Mouse (Mus musculus) embryonic fibroblast, embryonic 13.5 days (primary cell): Measurements from ENCODE around the gene Pid1.

ENCODE experiments used
- CTCF ChIP-seq: IDR thresholded peaks from 2 replicates; pipeline ENCODE4 v1.5.1; 2011; ENCODE audit warnings: mild to moderate bottlenecking, control low read depth, low read length, moderate library complexity, borderline replicate concordance; ENCODE audit not compliant: insufficient read depth
- POLR2A ChIP-seq: IDR thresholded peaks from 2 replicates; pipeline ENCODE4 v1.6.1; 2011; ENCODE audit warnings: low read depth, mild to moderate bottlenecking, control low read depth, low read length, moderate library complexity

DNA sequence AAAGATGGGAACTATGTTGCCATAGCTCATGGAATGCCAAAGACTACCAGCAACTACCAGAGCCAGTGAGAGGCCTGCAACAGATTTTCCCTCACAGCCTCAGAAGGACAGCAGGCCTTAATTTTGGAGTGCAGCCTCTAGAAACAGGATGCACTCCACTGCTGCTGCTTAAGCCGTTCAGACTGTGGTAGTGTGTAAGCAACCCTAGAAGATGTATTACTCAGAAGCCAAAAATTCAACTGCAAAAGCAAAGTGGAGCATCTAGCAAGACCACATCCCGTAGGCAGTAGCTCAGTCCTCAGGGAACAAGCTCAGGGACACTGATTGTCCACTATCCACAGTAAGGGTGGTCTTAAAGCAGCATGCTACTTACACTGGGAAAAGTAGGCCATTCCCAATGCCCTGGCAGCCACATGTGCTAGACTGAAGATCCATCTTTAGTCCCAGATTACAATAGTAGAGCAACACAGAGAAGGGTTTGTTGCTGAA lies 92.2 kb downstream of the Pid1 start:
- TF ChIP-seq CTCF (no peak), POLR2A (no peak)
